Mouse (Mus musculus) C2C12 (cell line): ENCODE measurements at regions not wholly inside any gene's neighbourhood (a gene's known extent, or its start where the extent isn't known, plus 50 kb on each side); places are given as distances from the start of the nearest gene placed in this dataset.

Source experiments
- CEBPB ChIP-seq: IDR thresholded peaks from one replicate; pipeline ENCODE4 v1.6.1; 2011; ENCODE audit warnings: low read depth, mild to moderate bottlenecking, control low read depth, moderate library complexity
- CTCF ChIP-seq: IDR thresholded peaks from one replicate; pipeline ENCODE4 v1.5.1; 2011; ENCODE audit not compliant: control insufficient read depth, insufficient read depth, insufficient read length
- FOSL1 ChIP-seq: IDR thresholded peaks from one replicate; pipeline ENCODE4 v1.8.0; 2011; ENCODE audit warnings: mild to moderate bottlenecking, low read length; ENCODE audit not compliant: poor library complexity, insufficient read depth, severe bottlenecking
- MAX ChIP-seq: IDR thresholded peaks from one replicate; pipeline ENCODE4 v1.6.1; 2011; ENCODE audit warnings: mild to moderate bottlenecking, control low read depth
- MYOD1 ChIP-seq: IDR thresholded peaks from one replicate; pipeline ENCODE4 v1.6.1; 2011; ENCODE audit warnings: low read depth; ENCODE audit not compliant: control insufficient read depth, insufficient read length
- MYOG ChIP-seq: IDR thresholded peaks from one replicate; pipeline ENCODE4 v1.6.1; 2011; ENCODE audit not compliant: control insufficient read depth, insufficient read length; ENCODE audit errors: extremely low read depth
- USF1 ChIP-seq: IDR thresholded peaks from one replicate; pipeline ENCODE4 v1.6.1; 2011; ENCODE audit warnings: low read depth, mild to moderate bottlenecking, control low read depth, moderate library complexity

- TF ChIP-seq MAX: no peak
- TF ChIP-seq CTCF: no peak
- no peak for TF ChIP-seq USF1
- no peak for TF ChIP-seq FOSL1
- no peak for TF ChIP-seq MYOD1
- no peak for TF ChIP-seq CEBPB
- TF ChIP-seq MYOG: no peak
These were observed 141.8 kb upstream of the Mycn start for GRCm38 (mm10) chr12:13083337-13084054.
